In genomic region chr10:66994469-66994868, GRCm38 (mm10) we compare ENCODE assay signal across 8 mouse cellular contexts.
DNase-seq lines count a peak whose midpoint lies in the region; ATAC-seq and TF ChIP-seq lines count a peak whose summit lies in the region.

No protein-coding gene starts in this region.

- 0 out of 2 replicates have a peak, but pooled peaks cover 2% of the 10 kb centered on the region for H3K4me1 ChIP-seq in kidney, embryonic 14.5 days (ENCODE audit: control insufficient read depth, insufficient read depth, low read length)
- peaks cover 4% of the 10 kb centered on the region for H3K4me1 ChIP-seq in ES-Bruce4 (ENCODE audit: control insufficient read depth, insufficient read depth, low read length)
- peaks cover 8% of the 10 kb centered on the region; the same call in 1 of the 2 replicates for H3K4me1 ChIP-seq in hindbrain, postnatal 0 days (ENCODE audit: insufficient read depth, low read length)

- no peaks in the 10 kb centered on the region for H3K36me3 ChIP-seq in kidney, embryonic 14.5 days (ENCODE audit: control insufficient read depth, insufficient read depth, low read length)
- H3K36me3 ChIP-seq in ES-Bruce4 (ENCODE audit: control insufficient read depth, insufficient read depth, low read length, poor library complexity, severe bottlenecking) = no peaks in the 10 kb centered on the region
- H3K36me3 ChIP-seq in hindbrain, postnatal 0 days (ENCODE audit: insufficient read depth, low read length) = no peaks in the 10 kb centered on the region

- DNase-seq in kidney, adult 18-20 months = no peak
- DNase-seq in c-Kit-positive CD71-positive TER-119-negative erythroid progenitor cells, embryonic 14.5 days (ENCODE audit: low read depth) = peak; percentile 22
- DNase-seq in hindbrain, postnatal 0 days (ENCODE audit: low spot score) = peak; percentile 55
- DNase-seq in gastrocnemius, adult 2 months = no peak
- no peak for DNase-seq in cerebellum, adult 11 months
- DNase-seq in spleen, adult 12 weeks (ENCODE audit: low spot score) = no peak

- no peak for TF ChIP-seq EP300 in ES-Bruce4 (IDR thresholded peaks at IDR 0.05; ENCODE audit: insufficient read depth, low read depth, low read length)

- no peak for TF ChIP-seq POLR2A in ES-Bruce4 (IDR thresholded peaks at IDR 0.05; ENCODE audit: insufficient read depth, low read length)

- 0 out of 2 replicates have a peak, but pooled peaks have one; percentile 60 for ATAC-seq in kidney, embryonic 14.5 days (ENCODE audit: low FRiP score, low TSS enrichment)
- peak; percentile 61; the same call in 1 of the 2 replicates for ATAC-seq in hindbrain, postnatal 0 days

- H3K9me3 ChIP-seq in kidney, embryonic 14.5 days (ENCODE audit: control insufficient read depth, low read length) = peaks cover 3% of the 10 kb centered on the region; the same call in 1 of the 2 replicates
- peaks cover 12% of the 10 kb centered on the region for H3K9me3 ChIP-seq in ES-Bruce4 (replicated peaks; ENCODE audit: control insufficient read depth, insufficient read depth, low read length, poor library complexity, severe bottlenecking)
- H3K9me3 ChIP-seq in hindbrain, postnatal 0 days (ENCODE audit: low read length) = no peaks in the 10 kb centered on the region

- H3K4me2 ChIP-seq in kidney, embryonic 14.5 days (replicated peaks; ENCODE audit: low read depth, low read length) = no peak overlapping the region
- no peak overlapping the region for H3K4me2 ChIP-seq in hindbrain, postnatal 0 days (ENCODE audit: low read depth, low read length)

- TF ChIP-seq CTCF in ES-Bruce4 (IDR thresholded peaks at IDR 0.05; ENCODE audit: low read depth, low read length) = no peak
- TF ChIP-seq CTCF in hindbrain, postnatal 0 days (IDR thresholded peaks at IDR 0.05; ENCODE audit: low read depth) = no peak
- no peak for TF ChIP-seq CTCF in gastrocnemius, adult 2 months (IDR thresholded peaks at IDR 0.05)

- H3K27me3 ChIP-seq in kidney, embryonic 14.5 days (ENCODE audit: control insufficient read depth, insufficient read depth, low read length) = no peaks in the 10 kb centered on the region
- no peaks in the 10 kb centered on the region for H3K27me3 ChIP-seq in ES-Bruce4 (ENCODE audit: control insufficient read depth, insufficient read depth, low read length, poor library complexity, severe bottlenecking)
- no peaks in the 10 kb centered on the region for H3K27me3 ChIP-seq in hindbrain, postnatal 0 days (ENCODE audit: insufficient read depth, low read length)

- peak overlapping the region; percentile 48; the same call in 1 of the 2 replicates for H3K27ac ChIP-seq in kidney, embryonic 14.5 days (ENCODE audit: low read depth, low read length)
- H3K27ac ChIP-seq in ES-Bruce4 (ENCODE audit: insufficient read depth, low read length) = peak overlapping the region; percentile 27; the same call in 1 of the 2 replicates
- H3K27ac ChIP-seq in hindbrain, postnatal 0 days = peak overlapping the region; percentile 37; the same call in 1 of the 2 replicates
- H3K27ac ChIP-seq in gastrocnemius, adult 2 months = no peak overlapping the region

- no peak overlapping the region for H3K4me3 ChIP-seq in kidney, embryonic 14.5 days (ENCODE audit: low read length)
- H3K4me3 ChIP-seq in ES-Bruce4 (ENCODE audit: low read depth, low read length) = no peak overlapping the region
- H3K4me3 ChIP-seq in hindbrain, postnatal 0 days (ENCODE audit: low read length) = no peak overlapping the region
- H3K4me3 ChIP-seq in gastrocnemius, adult 2 months = no peak overlapping the region

- H3K9ac ChIP-seq in kidney, embryonic 14.5 days (ENCODE audit: low read depth, low read length) = no peak overlapping the region
- H3K9ac ChIP-seq in ES-Bruce4 (ENCODE audit: low read depth, poor library complexity, severe bottlenecking) = peak overlapping the region; percentile 50
- H3K9ac ChIP-seq in hindbrain, postnatal 0 days (replicated peaks; ENCODE audit: low read length) = no peak overlapping the region; the same call in 1 of the 2 replicates

- 64% methylated on average over 5 of the region's 5 CpGs for WGBS in kidney, embryonic 14.5 days
- WGBS in hindbrain, postnatal 0 days = 48% methylated on average over 5 of the region's 5 CpGs

- intact Hi-C loops in gastrocnemius, adult 2 months (cut with DNase I) = no loop called here

Comparison
In these comparisons a context has a peak if more than half of its experiments do, and no peak if none do; other contexts are left out.
1. DNase-seq: peak in c-Kit-positive CD71-positive TER-119-negative erythroid progenitor cells, embryonic 14.5 days (single experiment) and hindbrain, postnatal 0 days (single experiment); none in kidney, adult 18-20 months (single experiment), gastrocnemius, adult 2 months (single experiment), cerebellum, adult 11 months (single experiment) and spleen, adult 12 weeks (single experiment).